Mouse (Mus musculus) lung, postnatal 4 days (tissue): ENCODE results near the gene Prg2.

ENCODE experiments used
- DNase-seq, 2 experiments: peaks; one replicate each; pipeline ENCODE4 v3.0.0; 2021

The Prg2 gene

DNA sequence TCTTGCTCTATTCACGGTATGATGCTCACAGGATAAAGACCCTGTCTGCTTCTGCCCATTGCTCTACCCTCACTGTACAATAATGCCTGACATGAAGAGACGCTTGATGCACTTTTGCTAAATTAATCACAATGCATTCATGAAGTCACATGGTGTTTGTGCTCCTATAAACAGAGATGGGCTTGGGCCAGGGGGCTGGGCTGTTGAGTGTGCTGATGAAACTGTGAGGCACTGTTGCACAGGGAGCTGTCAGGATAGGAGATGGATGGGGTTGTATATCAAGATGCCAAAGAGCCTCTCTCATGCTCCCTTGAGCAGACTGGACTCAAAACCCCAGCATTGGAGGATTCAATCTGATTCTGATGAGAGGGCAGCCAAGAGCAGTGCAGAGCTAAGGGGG is 52.9 kb downstream of the Prg2 start:
- DNase-seq = no peak
